Mouse (Mus musculus) C2C12 (cell line): ENCODE measurements at regions not wholly inside any gene's neighbourhood (a gene's known extent, or its start where the extent isn't known, plus 50 kb on each side); places are given as distances from the start of the nearest gene placed in this dataset.

Experiments
- H3K27me3 ChIP-seq: one replicate; pipeline ENCODE4 v1.6.1; 2011; ENCODE audit not compliant: control insufficient read depth, insufficient read depth, insufficient read length
- H3K36me3 ChIP-seq: one replicate; pipeline ENCODE4 v1.6.1; 2011; ENCODE audit not compliant: control insufficient read depth, insufficient read depth
- H3K4me3 ChIP-seq: one replicate; pipeline ENCODE4 v1.5.1; 2011; ENCODE audit warnings: mild to moderate bottlenecking, control low read depth; ENCODE audit not compliant: poor library complexity, insufficient read depth, severe bottlenecking
- H3K79me2 ChIP-seq: one replicate; pipeline ENCODE4 v1.6.1; 2011; ENCODE audit not compliant: control insufficient read depth, insufficient read depth
- H3K79me3 ChIP-seq: one replicate; pipeline ENCODE4 v1.6.1; 2011; ENCODE audit warnings: low read depth, control low read depth
- H3ac ChIP-seq: one replicate; pipeline ENCODE3; 2011; ENCODE audit warnings: low read depth; ENCODE audit not compliant: control insufficient read depth, insufficient read length
- CEBPB ChIP-seq: IDR thresholded peaks from one replicate; pipeline ENCODE4 v1.6.1; 2011; ENCODE audit warnings: low read depth, mild to moderate bottlenecking, control low read depth, moderate library complexity
- CTCF ChIP-seq: IDR thresholded peaks from one replicate; pipeline ENCODE4 v1.5.1; 2011; ENCODE audit not compliant: control insufficient read depth, insufficient read depth, insufficient read length
- FOSL1 ChIP-seq: IDR thresholded peaks from one replicate; pipeline ENCODE4 v1.8.0; 2011; ENCODE audit warnings: mild to moderate bottlenecking, low read length; ENCODE audit not compliant: poor library complexity, insufficient read depth, severe bottlenecking
- MAX ChIP-seq: IDR thresholded peaks from one replicate; pipeline ENCODE4 v1.6.1; 2011; ENCODE audit warnings: mild to moderate bottlenecking, control low read depth
- MYOD1 ChIP-seq: IDR thresholded peaks from one replicate; pipeline ENCODE4 v1.6.1; 2011; ENCODE audit warnings: low read depth; ENCODE audit not compliant: control insufficient read depth, insufficient read length
- MYOG ChIP-seq: IDR thresholded peaks from one replicate; pipeline ENCODE4 v1.6.1; 2011; ENCODE audit not compliant: control insufficient read depth, insufficient read length; ENCODE audit errors: extremely low read depth
- USF1 ChIP-seq: IDR thresholded peaks from one replicate; pipeline ENCODE4 v1.6.1; 2011; ENCODE audit warnings: low read depth, mild to moderate bottlenecking, control low read depth, moderate library complexity

DNA sequence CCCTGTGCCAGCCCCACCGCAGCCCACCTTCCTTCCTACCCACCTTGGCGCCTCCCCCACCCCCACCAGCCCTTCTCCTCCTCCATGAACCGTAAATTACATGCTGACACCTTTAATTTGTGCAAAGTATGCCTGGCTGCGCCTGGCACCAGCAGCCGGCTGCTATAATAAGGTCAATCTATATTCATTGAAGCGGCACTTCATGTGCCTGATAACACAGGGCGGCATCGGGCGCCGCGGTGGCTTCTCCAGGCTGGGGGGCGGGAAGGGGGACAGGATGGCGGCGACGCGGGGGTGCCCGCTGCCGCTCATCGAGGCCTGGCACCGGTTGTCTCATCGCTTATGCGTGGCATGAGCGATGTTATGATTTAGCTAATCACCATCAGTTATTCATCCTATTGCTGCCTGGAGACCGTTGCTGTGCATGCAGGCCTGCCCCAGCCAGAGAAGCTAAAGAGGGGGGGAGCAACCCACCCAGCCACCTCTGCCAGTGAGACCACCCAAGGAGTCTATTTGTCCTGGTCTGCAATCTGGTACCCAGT lies 157.5 kb downstream of the Rplp1 start:
- H3ac ChIP-seq: no peak overlapping the region
- no peaks in the 10 kb centered on the region for H3K36me3 ChIP-seq
- peaks cover 27% of the 10 kb centered on the region for H3K27me3 ChIP-seq
- no peak overlapping the region for H3K4me3 ChIP-seq
- TF ChIP-seq FOSL1 (no peak), MYOG (no peak), CEBPB (no peak), USF1 (no peak)
- no peaks in the 10 kb centered on the region for H3K79me3 ChIP-seq
- H3K79me2 ChIP-seq: no peaks in the 10 kb centered on the region

DNA sequence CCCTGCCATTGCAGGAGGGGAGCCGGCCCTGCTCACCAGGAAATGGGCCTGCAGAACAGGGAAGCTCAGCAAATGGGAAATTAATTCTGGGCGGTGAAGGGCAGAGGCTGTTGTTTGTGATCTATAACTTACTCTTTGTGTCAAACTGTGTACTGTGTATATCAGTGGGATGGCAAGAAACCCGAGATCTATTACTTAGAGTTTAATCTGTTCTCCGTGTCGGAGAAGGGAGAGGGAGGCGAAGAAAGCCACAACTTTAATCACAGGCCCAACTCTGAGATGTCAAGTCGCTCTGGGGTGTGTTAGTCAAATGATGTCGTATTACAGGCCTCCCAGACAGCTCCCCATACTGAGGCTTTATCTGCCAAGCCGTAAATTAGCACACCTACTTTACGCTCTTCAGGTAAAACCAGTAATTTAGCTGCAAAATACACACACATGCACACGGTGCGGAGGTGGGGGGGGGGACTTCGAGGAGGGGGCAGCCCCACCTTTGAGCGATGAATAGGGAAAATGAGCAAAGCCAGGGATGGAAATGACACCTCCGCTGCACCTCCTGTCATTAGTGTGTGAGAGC lies 158.0 kb downstream of the Rplp1 start:
- Histone ChIP-seq H3K79me2 (no peaks in the 10 kb centered on the region), H3K79me3 (no peaks in the 10 kb centered on the region), H3ac (no peak overlapping the region), H3K27me3 (peaks cover 27% of the 10 kb centered on the region), H3K4me3 (no peak overlapping the region), H3K36me3 (no peaks in the 10 kb centered on the region)
- TF ChIP-seq MYOD1 (no peak), MYOG (no peak), FOSL1 (no peak), USF1 (no peak), MAX (no peak), CEBPB (no peak), CTCF (no peak)

DNA sequence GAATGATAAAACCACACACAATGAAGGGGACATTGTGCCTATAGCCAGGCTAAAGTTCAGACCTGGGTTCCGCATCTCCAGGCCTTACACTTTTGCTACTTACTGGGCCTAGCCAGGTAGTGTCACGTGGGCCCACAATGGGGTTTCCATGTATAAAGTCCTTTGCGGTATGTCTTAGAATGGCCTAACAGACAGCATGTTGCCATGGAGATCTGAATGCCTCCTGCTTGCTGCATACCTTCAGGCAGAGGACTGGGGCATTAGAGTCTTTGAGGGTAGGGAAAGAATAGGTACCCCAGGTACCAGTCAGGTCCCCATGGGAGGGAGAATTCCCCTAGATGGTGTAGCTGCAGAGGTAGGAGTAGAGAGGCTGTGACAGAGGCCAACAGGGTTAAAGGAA lies 159.0 kb downstream of the Rplp1 start:
- H3K79me2 ChIP-seq: no peaks in the 10 kb centered on the region
- no peak overlapping the region for H3K4me3 ChIP-seq
- no peak for TF ChIP-seq MAX
- no peak for TF ChIP-seq CEBPB
- TF ChIP-seq CTCF: no peak
- TF ChIP-seq USF1: no peak
- no peak for TF ChIP-seq MYOD1
- no peak for TF ChIP-seq MYOG
- TF ChIP-seq FOSL1: no peak
- no peaks in the 10 kb centered on the region for H3K79me3 ChIP-seq
- no peak overlapping the region for H3ac ChIP-seq
- H3K36me3 ChIP-seq: no peaks in the 10 kb centered on the region
- peaks cover 22% of the 10 kb centered on the region for H3K27me3 ChIP-seq

DNA sequence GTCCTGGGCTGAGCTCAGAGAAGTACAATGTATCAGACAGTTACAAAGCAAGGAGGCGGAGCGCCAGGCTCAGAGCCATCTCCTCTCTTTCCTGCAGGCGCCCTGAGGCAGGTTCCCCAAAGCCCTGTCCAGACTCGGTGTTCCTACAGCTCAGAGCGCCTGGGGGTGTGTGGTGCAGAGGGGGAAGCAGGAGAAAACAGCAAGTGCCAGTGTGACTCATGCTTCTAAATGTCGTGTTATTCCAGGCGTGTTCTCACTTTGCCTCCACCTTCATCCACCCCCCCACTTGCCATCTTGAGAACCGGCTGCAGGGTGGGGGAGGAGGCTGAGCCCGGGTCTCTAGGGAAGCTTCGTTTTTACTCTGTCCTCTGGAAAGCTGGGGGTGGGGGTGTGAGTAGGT lies 160.5 kb downstream of the Rplp1 start:
- no peak overlapping the region for H3K4me3 ChIP-seq

DNA sequence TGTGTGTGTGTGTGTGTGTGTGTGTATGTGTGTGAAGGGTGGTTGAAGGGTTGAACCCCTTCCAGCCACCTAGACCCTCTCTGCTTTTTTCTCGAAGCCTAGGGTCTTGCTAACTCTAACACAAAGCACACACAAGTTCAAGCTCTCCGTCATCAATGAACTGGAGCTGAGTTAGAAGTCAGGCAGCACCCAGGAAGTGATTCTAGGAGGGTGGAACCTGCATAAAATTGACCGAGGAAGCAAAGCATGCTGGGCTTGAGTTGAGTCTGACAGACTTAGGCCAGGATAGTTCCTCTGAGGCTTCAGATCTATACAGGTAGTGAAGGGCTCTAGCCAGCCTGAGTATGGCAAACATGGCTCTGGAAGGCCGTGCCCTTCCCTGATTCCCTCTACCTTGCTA lies 165.1 kb downstream of the Rplp1 start:
- TF ChIP-seq CTCF (no peak), FOSL1 (no peak), MAX (no peak), USF1 (no peak), MYOG (no peak), CEBPB (no peak), MYOD1 (no peak)
- Histone ChIP-seq H3K36me3 (no peaks in the 10 kb centered on the region), H3K27me3 (peaks cover 10% of the 10 kb centered on the region), H3K79me2 (no peaks in the 10 kb centered on the region), H3K4me3 (no peak overlapping the region), H3ac (no peak overlapping the region), H3K79me3 (no peaks in the 10 kb centered on the region)

More for the DNA sequence above, 160.5 kb downstream of the Rplp1 start:
- peaks cover 10% of the 10 kb centered on the region for H3K27me3 ChIP-seq
- no peak for TF ChIP-seq MYOD1
- TF ChIP-seq CTCF: no peak
- no peak for TF ChIP-seq CEBPB
- TF ChIP-seq MAX: no peak
- no peak for TF ChIP-seq USF1
- no peak for TF ChIP-seq FOSL1
- no peak for TF ChIP-seq MYOG
- no peaks in the 10 kb centered on the region for H3K79me3 ChIP-seq
- H3K79me2 ChIP-seq: no peaks in the 10 kb centered on the region
- H3ac ChIP-seq: no peak overlapping the region
- H3K36me3 ChIP-seq: no peaks in the 10 kb centered on the region

DNA sequence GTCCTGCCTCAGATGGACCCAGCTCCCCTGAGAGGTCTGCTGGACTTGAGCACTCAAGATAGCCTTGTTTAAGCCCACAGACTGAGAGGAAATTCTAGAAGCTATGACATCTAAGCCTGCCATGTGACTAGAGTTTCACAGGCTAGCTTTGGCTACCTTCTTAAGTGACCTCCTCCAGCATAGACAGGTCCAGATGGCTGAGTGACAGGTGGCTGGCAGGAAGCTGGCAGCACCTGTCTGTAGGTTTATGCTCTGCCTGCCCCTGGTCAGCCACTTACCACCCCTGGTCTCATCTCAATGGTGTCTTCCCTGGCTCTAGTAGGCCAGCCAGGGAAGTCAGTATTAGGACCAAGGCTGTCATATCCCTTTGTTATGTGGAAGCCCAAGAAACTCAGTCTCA lies 165.9 kb downstream of the Rplp1 start:
- Histone ChIP-seq H3K79me2 (no peaks in the 10 kb centered on the region), H3ac (no peak overlapping the region), H3K36me3 (no peaks in the 10 kb centered on the region), H3K79me3 (no peaks in the 10 kb centered on the region), H3K27me3 (peaks cover 10% of the 10 kb centered on the region), H3K4me3 (no peak overlapping the region)
- no peak for TF ChIP-seq CTCF
- no peak for TF ChIP-seq MAX
- TF ChIP-seq MYOD1: no peak
- no peak for TF ChIP-seq MYOG
- no peak for TF ChIP-seq FOSL1
- TF ChIP-seq USF1: no peak
- TF ChIP-seq CEBPB: no peak
